Mouse (Mus musculus): ENCODE data around the gene Rinl. TPM values are rescaled to one million over a fixed set of nuclear protein-coding genes. Genes with fewer than 3 reads are reported as not detected.

Rinl gene
- total RNA-seq, 1 experiment from 2014 or later: 3.1 TPM

DNA sequence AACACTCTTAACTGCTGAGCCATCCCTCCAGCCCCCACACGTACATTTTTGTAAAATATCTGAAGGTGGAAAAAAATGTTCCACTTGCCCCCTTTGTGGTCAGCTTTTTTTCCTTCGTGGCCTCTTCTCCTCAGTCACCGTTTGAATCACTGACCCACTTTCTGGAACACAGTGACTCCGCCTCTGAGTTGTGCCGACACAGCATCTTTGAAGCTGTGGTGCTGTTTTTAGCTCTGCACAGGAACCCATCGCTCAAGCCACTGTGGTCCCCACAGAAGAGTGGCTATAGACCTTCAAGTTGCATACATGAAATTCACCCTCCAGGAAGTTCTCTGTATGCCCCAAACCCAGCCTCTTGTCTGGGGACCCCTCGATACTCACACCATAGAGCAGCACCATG, 7.9 kb upstream of the Rinl start:
- peak; percentile 47 for DNase-seq

- no peak for DNase-seq
Measured at GRCm38 (mm10) chr7:28781261-28781663, 7.5 kb upstream of the Rinl start.

- DNase-seq: no peak
Measured at GRCm38 (mm10) chr7:28785161-28785560, 3.6 kb upstream of the Rinl start.

DNA sequence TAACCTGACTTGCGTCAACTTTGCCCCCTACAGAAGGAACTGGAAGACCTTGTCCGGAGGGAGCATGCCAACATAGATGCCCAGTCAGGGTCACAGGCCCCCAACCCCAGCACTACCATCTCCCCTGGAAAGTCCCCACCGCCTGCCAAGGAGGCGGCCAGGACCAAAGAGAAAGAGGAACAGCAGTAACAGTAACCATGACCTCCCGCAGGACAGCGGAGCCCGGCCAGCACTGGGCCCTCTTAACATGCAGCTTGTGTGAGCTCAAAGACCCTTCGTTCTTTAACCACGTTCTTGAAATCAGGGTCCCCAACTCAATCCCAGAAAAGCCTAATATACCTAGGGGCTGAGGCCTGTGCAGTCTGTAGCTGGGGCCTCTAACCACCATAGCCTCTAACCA, 885 bp upstream of the Rinl start:
- DNase-seq: peak; percentile 17

- DNase-seq: no peak
Measured at GRCm38 (mm10) chr7:28789235-28789634, 466 bp downstream of the Rinl start.

GRCm38 (mm10) chr7:28790066-28790806, 1.5 kb downstream of the Rinl start:
- peak; percentile 32 for DNase-seq

DNA sequence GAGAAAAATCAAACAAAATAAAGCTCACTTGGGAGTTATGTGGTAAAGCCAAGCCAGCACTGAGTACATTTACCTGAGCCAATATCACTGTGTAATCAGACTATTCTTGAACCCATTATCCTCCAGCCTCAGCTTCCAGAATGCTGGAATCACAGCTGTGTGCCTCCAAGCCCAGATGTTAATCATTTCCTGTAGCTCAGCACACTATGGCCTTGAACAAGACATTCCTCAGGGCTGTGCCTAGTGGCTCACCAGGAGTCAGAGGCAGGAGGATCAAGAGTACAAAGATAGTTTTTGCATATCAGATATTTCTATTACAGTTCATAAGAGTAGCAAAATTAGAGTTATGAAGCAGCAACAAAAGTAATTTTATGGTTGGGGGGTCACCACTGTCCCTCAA, 2.9 kb downstream of the Rinl start:
- peak; percentile 21 for DNase-seq

DNA sequence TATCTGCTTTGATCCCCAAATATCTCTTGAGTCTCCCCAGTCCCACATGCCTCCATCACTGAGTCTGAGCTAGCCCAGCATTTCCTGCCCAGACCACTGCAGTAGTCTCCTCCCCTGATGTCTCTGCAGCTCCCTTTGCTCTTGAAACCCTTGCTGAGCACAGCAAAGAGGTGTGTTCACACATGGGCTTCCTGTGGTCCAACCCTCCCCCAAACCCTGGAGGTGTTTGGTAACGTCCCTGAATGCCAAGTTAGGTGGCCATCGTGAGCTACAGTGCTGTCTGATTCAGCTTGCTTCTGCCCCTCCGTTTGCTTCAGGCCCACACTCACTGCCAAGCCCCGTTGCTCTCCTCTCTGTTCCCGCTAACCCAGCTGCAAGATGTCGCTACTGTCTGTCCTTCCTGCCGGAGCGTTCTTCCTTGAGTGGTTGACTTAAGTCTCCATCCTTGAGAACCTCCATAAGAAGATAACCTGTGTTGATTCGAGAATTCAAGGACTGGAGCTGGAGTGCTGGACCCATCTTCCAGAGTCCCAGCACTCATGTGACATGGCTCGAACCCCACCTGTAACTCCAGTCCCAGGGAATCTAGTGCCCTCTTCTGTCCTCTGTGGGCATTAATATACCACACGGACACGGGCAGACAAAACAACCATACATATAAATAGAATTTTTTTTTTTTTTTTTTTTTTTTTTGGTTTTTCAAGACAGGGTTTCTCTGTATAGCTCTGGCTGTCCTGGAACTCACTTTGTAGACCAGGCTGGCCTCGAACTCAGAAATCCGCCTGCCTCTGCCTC, 3.8 kb downstream of the Rinl start:
- DNase-seq: no peak

- peak; percentile 43 for DNase-seq
Measured at GRCm38 (mm10) chr7:28793834-28794233, 5.1 kb downstream of the Rinl start.

DNA sequence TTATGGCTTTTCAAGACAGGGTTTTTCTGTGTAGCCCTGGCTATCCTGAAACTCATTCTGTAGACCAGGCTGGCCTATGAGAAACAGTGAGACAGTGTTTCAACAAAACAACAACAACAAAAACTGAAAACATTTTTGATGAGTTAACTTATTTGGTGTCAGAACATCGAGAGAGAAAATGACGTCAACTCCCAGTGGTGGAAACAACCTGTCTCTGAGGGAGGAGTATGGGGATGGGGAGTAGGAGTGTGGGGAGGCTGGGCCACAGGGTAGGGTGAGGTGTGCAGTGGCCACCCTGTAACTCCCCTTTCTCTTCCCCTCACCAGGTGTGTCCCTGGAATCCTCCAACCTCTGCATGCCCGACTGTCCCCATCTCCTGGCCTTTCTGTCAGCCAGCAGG, 5.7 kb downstream of the Rinl start:
- no peak for DNase-seq

- DNase-seq: no peak
Measured at GRCm38 (mm10) chr7:28795832-28796231, 7.1 kb downstream of the Rinl start.

DNA sequence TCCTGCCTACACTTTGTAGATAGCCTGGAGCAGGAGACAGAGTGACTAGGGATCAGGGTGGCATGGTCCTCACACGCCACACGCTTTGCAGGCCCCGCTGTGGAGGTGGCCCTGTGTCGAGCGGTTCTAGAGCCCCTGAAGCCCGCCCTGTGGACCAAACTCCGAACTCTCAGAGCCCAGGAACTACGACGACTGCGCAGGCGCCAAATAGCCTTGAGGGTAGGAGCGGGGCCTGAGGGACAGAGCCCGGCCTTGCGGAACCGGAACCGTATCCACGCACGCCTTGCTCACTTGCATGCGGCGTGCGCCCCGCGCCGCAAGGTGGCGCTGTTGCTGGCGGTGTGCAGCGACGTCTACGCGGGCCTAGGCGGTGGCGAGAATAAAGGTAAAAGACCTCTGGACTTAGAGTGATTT, 7.8 kb downstream of the Rinl start:
- DNase-seq: peak; percentile 94

GRCm38 (mm10) chr7:28799994-28800393, 11.2 kb downstream of the Rinl start:
- no peak for DNase-seq

DNA sequence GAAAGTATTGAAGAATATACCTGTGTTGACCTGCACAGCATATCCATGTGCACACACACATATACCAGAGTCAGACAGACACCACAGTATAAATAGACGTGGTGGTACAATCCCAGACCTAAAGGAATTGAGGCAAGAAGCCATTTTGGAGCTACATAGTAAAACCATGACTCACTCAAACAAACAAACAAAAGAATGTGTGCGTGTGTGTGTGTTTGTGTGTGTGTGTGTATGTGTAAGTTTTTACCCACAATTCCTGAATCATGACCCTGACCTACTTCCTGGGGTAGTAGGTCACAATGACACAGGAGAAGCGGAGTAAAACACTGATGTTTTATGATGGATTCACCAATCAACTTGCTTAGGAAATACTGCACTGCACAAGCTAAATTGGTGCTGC, 12.7 kb downstream of the Rinl start:
- DNase-seq: no peak

DNA sequence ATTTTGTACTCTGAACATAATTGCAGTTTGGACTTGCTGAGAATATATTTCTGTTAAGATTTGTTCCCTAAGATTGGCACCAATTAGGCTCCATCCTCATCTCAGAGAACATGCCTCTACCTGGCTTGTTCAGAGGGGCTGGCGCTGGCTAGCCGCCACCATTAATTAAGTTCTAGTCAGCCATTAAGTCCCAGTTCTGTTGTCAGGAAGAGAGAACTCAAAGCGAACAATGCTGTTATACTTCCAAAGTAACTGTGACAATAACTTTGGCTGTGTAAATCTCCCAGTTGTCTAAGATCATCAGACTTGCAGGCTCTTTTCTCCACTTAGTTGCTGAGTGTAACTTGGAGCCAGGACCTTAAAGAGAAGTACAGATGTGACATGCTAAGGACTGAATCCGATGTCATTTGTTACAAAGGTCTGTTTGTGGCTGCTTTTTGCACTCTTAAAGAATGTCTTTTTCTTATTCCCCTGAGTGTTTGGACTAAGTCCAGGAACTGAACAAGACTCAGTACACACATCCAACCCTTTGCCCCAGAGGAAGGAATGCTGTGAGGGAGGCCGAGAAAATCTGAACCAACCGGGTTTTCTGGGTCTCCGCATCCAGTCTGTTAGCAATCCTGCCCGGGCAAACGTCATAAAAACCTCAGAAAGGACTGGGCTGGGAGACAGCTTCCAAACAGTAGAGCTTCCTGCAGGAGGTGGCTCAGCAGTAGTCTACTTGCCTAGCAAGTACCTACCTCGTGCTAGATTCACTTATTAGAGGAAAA, 13.3 kb downstream of the Rinl start:
- DNase-seq: peak; percentile 61

DNA sequence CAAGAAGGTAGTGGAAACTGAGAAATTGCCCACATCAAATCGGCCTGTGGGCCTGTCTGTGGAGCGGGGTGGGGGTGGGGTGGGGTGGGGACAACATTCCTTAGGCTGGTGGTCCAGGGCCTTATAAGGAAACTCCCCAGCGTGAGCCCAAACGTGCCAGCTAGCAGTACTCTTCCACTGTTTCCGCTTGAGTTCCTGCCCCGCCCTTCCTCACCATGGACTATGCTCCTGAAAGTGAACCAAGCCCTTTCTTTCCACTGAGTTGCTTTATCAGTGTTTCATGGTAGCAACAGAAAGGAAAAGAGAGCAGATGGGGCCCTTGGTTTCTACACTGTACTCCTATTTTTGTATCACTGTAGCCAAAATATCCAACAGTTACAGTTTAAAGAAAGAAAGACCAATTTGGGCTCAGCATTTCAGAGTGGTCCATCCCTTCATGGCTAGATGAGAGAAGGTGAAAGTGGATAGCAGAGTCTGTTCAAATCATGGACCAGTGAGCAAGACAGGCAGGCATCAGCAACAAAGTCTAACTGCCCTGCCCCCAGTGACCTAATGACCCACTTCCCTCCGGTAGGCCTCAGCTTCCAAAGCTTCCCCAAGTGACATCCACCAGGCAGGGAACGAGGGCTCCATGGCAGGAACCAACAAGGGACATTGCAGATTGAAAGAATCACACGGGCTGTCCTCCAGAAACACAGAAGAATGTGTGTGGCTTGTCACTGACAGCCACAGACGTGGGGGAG, 14.2 kb downstream of the Rinl start:
- no peak for DNase-seq

- no peak for DNase-seq
Measured at GRCm38 (mm10) chr7:28803756-28804155, 15.0 kb downstream of the Rinl start.

- DNase-seq: peak; percentile 45
Measured at GRCm38 (mm10) chr7:28806869-28807268, 18.1 kb downstream of the Rinl start.

DNA sequence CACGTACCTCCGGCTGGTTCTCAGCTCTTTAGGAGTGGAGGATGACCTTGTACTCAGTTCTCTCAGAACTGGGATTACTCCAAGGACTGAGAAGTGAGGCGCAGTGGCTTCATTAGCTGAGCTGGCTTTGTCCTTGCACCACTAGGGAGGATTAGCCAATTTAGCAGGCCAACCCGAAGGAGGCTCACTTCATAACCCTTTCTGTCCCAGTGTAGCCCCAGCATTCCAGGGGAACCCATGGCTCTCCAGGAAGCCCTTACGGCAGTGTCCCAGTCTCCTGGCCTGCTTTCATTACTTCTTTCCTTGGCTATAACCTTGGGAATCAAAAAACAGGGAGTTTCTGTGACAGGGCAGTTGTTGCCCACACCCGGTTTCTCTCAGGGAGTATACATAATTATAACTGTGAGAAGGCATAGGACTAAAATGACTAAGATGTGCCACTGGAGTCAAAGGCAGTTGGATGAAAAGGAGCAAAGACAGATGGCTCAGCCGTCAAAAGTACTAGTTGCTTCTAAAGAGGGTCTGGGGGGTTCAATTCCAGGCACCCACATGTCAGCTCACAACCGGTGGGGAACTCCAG, 19.0 kb downstream of the Rinl start:
- DNase-seq: peak; percentile 78

GRCm38 (mm10) chr7:28808221-28808941, 19.6 kb downstream of the Rinl start, which contains the start of gene Hnrnpl:
Gene Hnrnpl (plus strand): TSS chr7:28808541.
- DNase-seq: peak; percentile 80

DNA sequence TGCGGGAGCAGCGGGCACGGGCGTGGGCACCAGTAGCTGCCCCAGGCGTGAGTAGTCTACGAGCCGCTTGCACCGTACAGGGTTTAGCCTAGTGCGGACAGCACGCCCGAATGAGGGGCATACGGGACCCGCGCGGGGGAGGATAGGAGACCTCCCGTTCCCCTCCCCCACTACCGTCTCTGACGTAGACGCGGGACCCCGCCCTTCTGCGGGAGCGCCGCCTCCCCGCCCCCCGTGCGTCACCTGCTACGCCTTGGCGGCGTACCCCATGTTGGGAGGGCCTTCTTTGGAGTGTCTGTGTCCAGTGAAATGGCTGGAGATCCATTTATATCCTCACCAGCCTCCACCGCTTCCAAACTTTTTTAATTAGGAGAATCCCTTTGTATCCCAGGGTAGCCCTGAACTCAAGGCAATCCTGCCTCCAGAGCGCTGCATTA, 20.2 kb downstream of the Rinl start:
- peak; percentile 98 for DNase-seq

All from adrenal gland, postnatal 14 days (tissue).